Mouse (Mus musculus): Measurements from ENCODE around the gene Jph2. TPM values are rescaled to one million over a fixed set of nuclear protein-coding genes. Genes with fewer than 3 reads are reported as not detected.

Gene Jph2
- polyA plus RNA-seq, 1 experiment from 2014 or later, result 6.9 TPM

GRCm38 (mm10) chr2:163404037-163404815 lies 6.4 kb upstream of the Jph2 start:
- ATAC-seq (ENCODE audit: borderline replicate concordance, extremely low read depth, low FRiP score, low TSS enrichment), result peak; percentile 31; the same call in 1 of the 2 replicates
- WGBS, result 52% methylated on average over 8 of the region's 8 CpGs
- H3K27ac ChIP-seq, result 0 out of 2 replicates have a peak overlapping the region, but pooled peaks have one; percentile 20

DNA sequence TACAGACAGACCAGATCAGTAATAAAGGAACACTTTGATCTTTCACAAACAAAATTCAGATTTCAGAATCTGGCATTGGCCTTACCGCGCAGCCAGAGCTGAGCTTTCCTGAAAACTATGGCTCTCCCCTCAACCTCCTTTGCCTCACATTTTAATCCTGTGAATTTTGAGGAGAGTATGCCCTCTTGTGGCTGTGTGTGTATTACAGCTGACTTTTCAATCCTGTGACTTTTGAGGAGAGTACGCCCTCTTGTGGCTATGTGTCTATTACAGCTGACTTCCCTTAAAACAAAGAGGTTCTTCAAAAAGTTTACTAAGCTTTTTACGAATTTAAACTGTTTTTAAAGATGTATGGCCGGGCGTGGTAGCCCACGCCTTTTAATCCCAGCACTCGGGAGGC lies 3.4 kb upstream of the Jph2 start:
- no peak for ATAC-seq (ENCODE audit: borderline replicate concordance, extremely low read depth, low FRiP score, low TSS enrichment)
- no peaks in the 10 kb centered on the region for H3K27me3 ChIP-seq
- H3K4me2 ChIP-seq, result no peak overlapping the region
- no peak overlapping the region for H3K9ac ChIP-seq
- 0 out of 2 replicates have a peak, but pooled peaks cover 4% of the 10 kb centered on the region for H3K4me1 ChIP-seq
- WGBS, result 5% methylated on average over 8 of the region's 8 CpGs
- no peaks in the 10 kb centered on the region for H3K9me3 ChIP-seq
- peaks cover 11% of the 10 kb centered on the region for H3K36me3 ChIP-seq
- no peak overlapping the region for H3K27ac ChIP-seq
- H3K4me3 ChIP-seq, result no peak overlapping the region

More at GRCm38 (mm10) chr2:163404037-163404815, 6.4 kb upstream of the Jph2 start:
- Histone ChIP-seq H3K27me3 (no peaks in the 10 kb centered on the region), H3K4me3 (no peak overlapping the region), H3K4me2 (no peak overlapping the region), H3K4me1 (no peaks in the 10 kb centered on the region), H3K36me3 (peaks cover 32% of the 10 kb centered on the region), H3K9me3 (no peaks in the 10 kb centered on the region), H3K9ac (no peak overlapping the region)

- ATAC-seq (ENCODE audit: borderline replicate concordance, extremely low read depth, low FRiP score, low TSS enrichment), result no peak
These were observed 1.4 kb upstream of the Jph2 start for GRCm38 (mm10) chr2:163399222-163399621.

GRCm38 (mm10) chr2:163398770-163399169 lies 977 bp upstream of the Jph2 start:
- Histone ChIP-seq H3K4me1 (0 out of 2 replicates have a peak, but pooled peaks cover 4% of the 10 kb centered on the region), H3K27me3 (no peaks in the 10 kb centered on the region), H3K9ac (no peak overlapping the region), H3K4me3 (no peak overlapping the region), H3K9me3 (no peaks in the 10 kb centered on the region), H3K27ac (peak overlapping the region; percentile 67), H3K36me3 (no peaks in the 10 kb centered on the region), H3K4me2 (no peak overlapping the region)
- 74% methylated on average over 4 of the region's 4 CpGs for WGBS
- ATAC-seq (ENCODE audit: borderline replicate concordance, extremely low read depth, low FRiP score, low TSS enrichment), result no peak

More at GRCm38 (mm10) chr2:163399222-163399621, 1.4 kb upstream of the Jph2 start:
- 61% methylated on average over 8 of the region's 8 CpGs for WGBS
- Histone ChIP-seq H3K4me2 (no peak overlapping the region), H3K9me3 (no peaks in the 10 kb centered on the region), H3K4me1 (0 out of 2 replicates have a peak, but pooled peaks cover 4% of the 10 kb centered on the region), H3K27me3 (no peaks in the 10 kb centered on the region), H3K4me3 (no peak overlapping the region), H3K27ac (no peak overlapping the region), H3K9ac (no peak overlapping the region), H3K36me3 (no peaks in the 10 kb centered on the region)

- Histone ChIP-seq H3K27me3 (no peaks in the 10 kb centered on the region), H3K36me3 (no peaks in the 10 kb centered on the region), H3K4me2 (peak overlapping the region; percentile 48), H3K27ac (no peak overlapping the region), H3K4me1 (0 out of 2 replicates have a peak, but pooled peaks cover 4% of the 10 kb centered on the region), H3K9ac (no peak overlapping the region), H3K4me3 (peak overlapping the region; percentile 39), H3K9me3 (no peaks in the 10 kb centered on the region)
- WGBS, result 85% methylated on average over 19 of the region's 19 CpGs
- 0 out of 2 replicates have a peak, but pooled peaks have one; percentile 16 for ATAC-seq (ENCODE audit: borderline replicate concordance, extremely low read depth, low FRiP score, low TSS enrichment)
These were observed 722 bp downstream of the Jph2 start for GRCm38 (mm10) chr2:163397071-163397470.

DNA sequence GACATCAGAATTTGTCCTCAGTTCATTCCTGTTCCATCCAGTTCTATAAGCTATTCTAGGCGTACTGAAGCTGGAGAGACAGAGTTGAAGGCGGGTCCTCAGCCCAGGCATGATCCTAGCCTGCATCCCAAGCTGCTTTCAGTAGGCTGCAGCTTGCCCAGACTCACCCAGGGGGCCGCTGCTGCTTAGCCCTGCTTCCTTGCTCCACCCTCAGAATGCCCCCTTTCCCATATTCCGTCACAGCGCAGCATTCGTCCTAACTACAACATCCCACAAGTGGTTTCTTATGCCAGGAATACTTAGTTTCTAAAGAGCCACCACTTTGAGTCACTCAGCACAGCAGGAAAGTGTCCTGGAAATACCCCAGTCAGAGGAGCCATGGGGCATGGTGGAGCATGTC lies 2.8 kb downstream of the Jph2 start:
- 0 out of 2 replicates have a peak, but pooled peaks cover 4% of the 10 kb centered on the region for H3K4me1 ChIP-seq
- no peaks in the 10 kb centered on the region for H3K27me3 ChIP-seq
- no peak for ATAC-seq (ENCODE audit: borderline replicate concordance, extremely low read depth, low FRiP score, low TSS enrichment)
- no peak overlapping the region for H3K27ac ChIP-seq
- no peak overlapping the region for H3K9ac ChIP-seq
- no peaks in the 10 kb centered on the region for H3K9me3 ChIP-seq
- H3K4me2 ChIP-seq, result peak overlapping the region; percentile 24; the same call in 1 of the 2 replicates
- 62% methylated on average over 6 of the region's 6 CpGs for WGBS
- H3K4me3 ChIP-seq, result 0 out of 2 replicates have a peak overlapping the region, but pooled peaks have one; percentile 1
- H3K36me3 ChIP-seq, result no peaks in the 10 kb centered on the region

GRCm38 (mm10) chr2:163393976-163394375 lies 3.8 kb downstream of the Jph2 start:
- WGBS, result 59% methylated on average over 6 of the region's 6 CpGs
- no peak for ATAC-seq (ENCODE audit: borderline replicate concordance, extremely low read depth, low FRiP score, low TSS enrichment)
- H3K9me3 ChIP-seq, result no peaks in the 10 kb centered on the region
- H3K9ac ChIP-seq, result no peak overlapping the region
- no peak overlapping the region for H3K27ac ChIP-seq
- no peaks in the 10 kb centered on the region for H3K36me3 ChIP-seq
- peak overlapping the region; percentile 4; the same call in 1 of the 2 replicates for H3K4me2 ChIP-seq
- H3K4me3 ChIP-seq, result no peak overlapping the region
- no peaks in the 10 kb centered on the region for H3K27me3 ChIP-seq
- H3K4me1 ChIP-seq, result 0 out of 2 replicates have a peak, but pooled peaks cover 4% of the 10 kb centered on the region

DNA sequence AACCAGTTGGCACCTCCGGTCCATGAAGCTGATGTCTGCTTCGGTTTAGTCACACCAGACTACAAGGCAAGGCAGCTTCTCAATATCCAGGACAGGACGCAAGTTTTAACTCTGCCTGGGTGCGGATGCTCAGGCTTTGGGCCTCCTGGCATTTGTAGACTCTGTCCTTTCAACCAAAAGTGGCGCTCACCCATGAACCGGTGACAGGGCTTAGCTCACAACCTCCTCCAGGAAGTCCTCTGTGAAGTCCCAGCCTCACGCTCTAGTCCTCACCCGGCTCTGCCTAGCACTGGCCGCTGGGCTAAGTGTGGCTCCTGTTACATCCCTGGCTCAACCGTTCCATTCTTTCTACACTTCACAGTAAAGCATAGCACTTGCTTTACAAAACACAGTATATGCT lies 4.6 kb downstream of the Jph2 start:
- no peaks in the 10 kb centered on the region for H3K36me3 ChIP-seq
- no peak overlapping the region for H3K4me3 ChIP-seq
- H3K4me2 ChIP-seq, result no peak overlapping the region
- no peaks in the 10 kb centered on the region for H3K27me3 ChIP-seq
- 87% methylated on average over 10 of the region's 10 CpGs for WGBS
- no peaks in the 10 kb centered on the region for H3K9me3 ChIP-seq
- no peak overlapping the region for H3K9ac ChIP-seq
- ATAC-seq (ENCODE audit: borderline replicate concordance, extremely low read depth, low FRiP score, low TSS enrichment), result no peak
- no peaks in the 10 kb centered on the region for H3K4me1 ChIP-seq
- no peak overlapping the region for H3K27ac ChIP-seq

DNA sequence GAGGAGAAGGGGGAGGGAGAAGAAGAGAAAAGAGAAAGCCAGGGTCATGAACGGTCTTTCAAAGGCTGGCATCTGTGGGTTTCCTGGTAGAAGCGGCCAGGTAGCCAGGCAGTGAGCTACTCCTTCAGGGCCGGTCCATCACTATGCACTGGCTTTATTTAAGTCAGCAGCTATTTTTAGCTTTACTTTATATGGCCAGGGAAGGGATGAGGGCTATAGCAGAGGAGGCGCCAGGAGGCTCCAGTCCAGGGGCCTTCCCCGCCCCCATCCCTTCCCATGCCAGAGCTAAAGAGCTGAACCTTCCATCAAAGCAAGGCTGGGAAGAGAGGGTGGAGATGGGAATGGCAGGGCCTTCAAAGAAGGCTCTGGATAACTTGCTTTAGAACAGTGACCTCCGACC lies 5.4 kb downstream of the Jph2 start:
- Histone ChIP-seq H3K36me3 (no peaks in the 10 kb centered on the region), H3K27me3 (no peaks in the 10 kb centered on the region), H3K4me2 (no peak overlapping the region), H3K9me3 (no peaks in the 10 kb centered on the region), H3K9ac (no peak overlapping the region), H3K4me1 (no peaks in the 10 kb centered on the region), H3K27ac (no peak overlapping the region), H3K4me3 (no peak overlapping the region)
- peak; percentile 58; the same call in 1 of the 2 replicates for ATAC-seq (ENCODE audit: borderline replicate concordance, extremely low read depth, low FRiP score, low TSS enrichment)
- 57% methylated on average over 6 of the region's 6 CpGs for WGBS

DNA sequence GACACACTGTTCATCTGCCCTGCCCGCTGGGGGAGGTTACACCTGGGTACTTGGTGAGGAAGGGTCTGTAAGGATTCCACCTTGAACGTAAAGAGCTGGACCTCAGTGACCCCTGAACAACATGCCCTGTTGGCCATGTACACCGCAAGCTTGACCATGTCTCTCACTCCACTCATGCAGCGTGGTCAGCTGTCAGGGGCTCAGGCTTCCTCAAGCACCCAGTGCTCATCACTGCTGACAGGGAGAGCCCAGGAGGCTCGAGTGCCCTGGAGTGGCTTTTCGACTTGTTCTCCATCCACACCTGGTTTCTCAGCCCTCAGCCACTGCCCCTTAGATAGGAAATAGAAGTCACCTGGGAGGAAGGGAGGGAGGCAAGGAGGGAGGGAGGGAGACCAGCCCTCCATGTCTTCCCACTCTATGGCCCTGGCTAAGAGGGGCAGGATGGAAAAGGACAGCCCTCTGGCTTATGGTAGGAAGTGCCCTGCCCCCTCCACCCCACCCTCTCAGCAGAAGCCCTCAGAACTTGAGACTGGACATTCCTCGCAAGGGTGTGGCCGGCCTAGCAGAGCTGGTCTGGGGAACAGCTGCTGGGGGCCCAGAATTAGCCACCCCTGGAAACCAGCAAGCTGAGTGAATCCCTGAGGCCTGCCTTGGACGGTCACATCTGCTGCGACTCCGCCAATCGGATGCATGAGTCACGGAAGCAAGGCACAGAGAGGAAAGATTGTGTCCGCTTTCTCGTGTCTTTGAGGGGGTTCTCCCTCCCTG lies 11.2 kb downstream of the Jph2 start:
- no peaks in the 10 kb centered on the region for H3K9me3 ChIP-seq
- H3K9ac ChIP-seq, result 0 out of 2 replicates have a peak overlapping the region, but pooled peaks have one; percentile 13
- H3K27me3 ChIP-seq, result no peaks in the 10 kb centered on the region
- no peak overlapping the region; the same call in 1 of the 2 replicates for H3K27ac ChIP-seq
- 52% methylated on average over 15 of the region's 15 CpGs for WGBS
- ATAC-seq (ENCODE audit: borderline replicate concordance, extremely low read depth, low FRiP score, low TSS enrichment), result peak; percentile 36; the same call in 1 of the 2 replicates
- no peak overlapping the region for H3K4me2 ChIP-seq
- no peaks in the 10 kb centered on the region for H3K36me3 ChIP-seq
- no peak overlapping the region for H3K4me3 ChIP-seq
- peaks cover 9% of the 10 kb centered on the region for H3K4me1 ChIP-seq

- H3K4me1 ChIP-seq, result peaks cover 9% of the 10 kb centered on the region
- ATAC-seq (ENCODE audit: borderline replicate concordance, extremely low read depth, low FRiP score, low TSS enrichment), result no peak
- H3K4me2 ChIP-seq, result no peak overlapping the region
- H3K9ac ChIP-seq, result no peak overlapping the region
- H3K4me3 ChIP-seq, result no peak overlapping the region
- H3K9me3 ChIP-seq, result no peaks in the 10 kb centered on the region
- no peaks in the 10 kb centered on the region for H3K36me3 ChIP-seq
- H3K27me3 ChIP-seq, result no peaks in the 10 kb centered on the region
- H3K27ac ChIP-seq, result no peak overlapping the region
- WGBS, result 82% methylated on average over 6 of the region's 6 CpGs
These were observed 12.7 kb downstream of the Jph2 start for GRCm38 (mm10) chr2:163385126-163385525.

All from lung, embryonic 15.5 days (tissue).